Mouse (Mus musculus): Measurements from ENCODE around the gene Scn3b. TPM values are rescaled to one million over a fixed set of nuclear protein-coding genes. Genes with fewer than 3 reads are reported as not detected.
A peak's percentile ranks its signal among the peaks of the same experiment; 100 is the strongest.

Gene Scn3b
- total and polyA plus RNA-seq, 2 experiments from 2014 or later: 157 to 235 TPM

DNA sequence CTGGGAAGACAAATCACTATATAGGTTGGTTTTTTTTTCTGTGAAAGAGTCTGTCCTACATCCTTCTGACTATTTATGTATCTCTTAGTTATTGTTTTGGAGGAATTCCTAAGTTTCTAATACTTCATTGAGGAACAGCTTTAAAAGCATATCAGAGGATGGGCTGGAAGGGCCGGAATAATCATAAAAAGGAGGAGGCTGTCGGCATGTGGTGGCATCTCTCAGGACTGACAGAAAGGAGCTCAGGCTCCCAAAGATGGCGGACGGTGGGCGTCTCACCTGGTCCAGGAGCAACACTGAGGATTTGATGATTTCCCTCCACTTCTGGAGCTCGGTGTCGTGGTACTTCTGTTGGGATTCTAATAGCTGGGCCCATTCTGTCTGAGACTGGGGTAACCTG, 30.3 kb downstream of the Scn3b start:
- no peak overlapping the region for H3K4me3 ChIP-seq (ENCODE audit: low read depth, low read length)
- ATAC-seq (ENCODE audit: low FRiP score) (no peak), DNase-seq (ENCODE audit: low spot score) (no peak)
- TF ChIP-seq CTCF (IDR thresholded peaks at IDR 0.05): no peak
- H3K27ac ChIP-seq (ENCODE audit: low read depth, low read length): no peak overlapping the region
- H3K4me2 ChIP-seq (ENCODE audit: low read depth, low read length, poor library complexity, severe bottlenecking): no peak overlapping the region
- 97% methylated on average over 7 of the region's 7 CpGs for whole genome bisulfite sequencing
- no peaks in the 10 kb centered on the region for H3K9me3 ChIP-seq (ENCODE audit: low read length)
- no peaks in the 10 kb centered on the region for H3K4me1 ChIP-seq (ENCODE audit: insufficient read depth, low read length)
- H3K36me3 ChIP-seq (ENCODE audit: insufficient read depth, low read length): peaks cover 65% of the 10 kb centered on the region
- no peak overlapping the region for H3K9ac ChIP-seq (replicated peaks; ENCODE audit: low read length, poor library complexity, severe bottlenecking)
- H3K27me3 ChIP-seq (ENCODE audit: insufficient read depth, low read length): no peaks in the 10 kb centered on the region

DNA sequence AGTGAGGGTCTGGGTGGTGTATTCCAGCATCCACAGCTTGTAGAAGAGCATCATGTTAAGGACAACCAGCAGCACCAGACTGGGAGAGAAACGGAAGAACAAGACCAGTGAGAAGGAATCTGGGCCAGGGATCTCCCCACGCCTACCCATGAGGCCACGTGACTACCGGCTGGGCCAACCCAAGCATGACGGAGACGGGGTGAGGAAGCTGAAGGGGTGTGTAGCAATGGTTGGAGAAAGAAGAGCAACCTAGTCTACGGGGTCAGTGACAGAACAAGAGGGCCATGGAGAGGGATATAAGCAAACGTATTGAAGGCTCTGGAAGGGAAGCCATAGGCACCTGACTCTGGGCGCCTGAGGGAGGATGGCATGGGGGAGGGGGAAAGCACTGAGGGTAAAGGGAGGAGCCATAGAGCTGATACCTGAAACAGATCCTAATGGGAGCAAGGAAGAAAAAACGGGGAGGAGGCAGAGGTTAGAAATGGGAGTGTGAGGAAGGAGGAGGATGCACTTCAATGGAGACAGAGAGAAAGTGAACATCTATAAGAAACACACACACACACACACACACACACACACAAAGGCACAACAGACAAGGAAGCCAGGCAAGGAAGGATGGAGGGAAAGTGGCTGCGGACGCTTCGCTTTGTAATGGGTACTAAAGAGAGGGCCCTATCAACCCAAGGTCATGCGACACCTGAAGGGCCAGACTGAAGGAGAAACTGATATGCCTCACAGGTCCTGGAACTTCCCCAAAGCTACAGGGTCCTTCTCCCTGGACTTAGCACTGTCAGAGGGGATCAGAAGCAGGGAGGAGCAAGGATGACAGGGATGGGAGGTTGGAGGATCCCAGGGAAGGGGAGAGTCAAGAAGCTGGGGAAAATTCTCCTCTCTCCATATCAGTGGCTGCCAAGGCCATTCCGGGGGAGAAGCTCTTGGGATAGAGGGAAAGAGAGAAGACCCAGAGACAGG, 31.3 kb downstream of the Scn3b start:
- no peak overlapping the region for H3K4me3 ChIP-seq (ENCODE audit: low read depth, low read length)
- H3K36me3 ChIP-seq (ENCODE audit: insufficient read depth, low read length): peaks cover 72% of the 10 kb centered on the region
- ATAC-seq (ENCODE audit: low FRiP score): no peak

DNA sequence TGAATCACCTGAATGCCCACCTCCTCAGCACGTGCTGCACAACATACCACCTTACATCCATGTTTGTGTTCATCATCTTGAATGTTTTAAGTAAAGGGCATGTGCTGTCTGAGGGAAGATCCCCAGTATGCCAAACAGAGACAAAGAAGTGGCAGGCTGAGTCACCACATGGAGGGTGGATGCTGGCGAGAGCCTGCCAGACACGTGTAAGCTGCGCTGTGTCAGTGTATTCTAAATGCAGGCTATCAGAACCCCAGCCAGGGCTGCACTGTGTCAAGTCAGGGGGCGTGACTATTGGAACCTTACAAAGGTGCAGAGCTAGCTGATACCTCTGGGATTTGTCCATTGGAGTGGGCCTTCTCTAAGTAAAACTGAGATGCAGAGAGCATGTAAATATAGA, 32.5 kb downstream of the Scn3b start:
- Histone ChIP-seq H3K9ac (replicated peaks; ENCODE audit: low read length, poor library complexity, severe bottlenecking) (no peak overlapping the region), H3K27me3 (ENCODE audit: insufficient read depth, low read length) (no peaks in the 10 kb centered on the region), H3K4me2 (ENCODE audit: low read depth, low read length, poor library complexity, severe bottlenecking) (no peak overlapping the region), H3K27ac (ENCODE audit: low read depth, low read length) (no peak overlapping the region), H3K4me3 (ENCODE audit: low read depth, low read length) (no peak overlapping the region), H3K4me1 (ENCODE audit: insufficient read depth, low read length) (no peaks in the 10 kb centered on the region), H3K9me3 (ENCODE audit: low read length) (no peaks in the 10 kb centered on the region), H3K36me3 (ENCODE audit: insufficient read depth, low read length) (peaks cover 83% of the 10 kb centered on the region)
- ATAC-seq (ENCODE audit: low FRiP score): no peak
- DNase-seq (ENCODE audit: low spot score): no peak
- 89% methylated on average over 5 of the region's 5 CpGs for WGBS
- TF ChIP-seq CTCF (IDR thresholded peaks at IDR 0.05): no peak

More for the DNA sequence above, 31.3 kb downstream of the Scn3b start:
- no peaks in the 10 kb centered on the region for H3K4me1 ChIP-seq (ENCODE audit: insufficient read depth, low read length)
- H3K9ac ChIP-seq (replicated peaks; ENCODE audit: low read length, poor library complexity, severe bottlenecking): no peak overlapping the region
- H3K27me3 ChIP-seq (ENCODE audit: insufficient read depth, low read length): no peaks in the 10 kb centered on the region
- no peak for TF ChIP-seq CTCF (IDR thresholded peaks at IDR 0.05)
- H3K4me2 ChIP-seq (ENCODE audit: low read depth, low read length, poor library complexity, severe bottlenecking): no peak overlapping the region
- no peak for DNase-seq (ENCODE audit: low spot score)
- no peak overlapping the region for H3K27ac ChIP-seq (ENCODE audit: low read depth, low read length)
- WGBS: 89% methylated on average over 15 of the region's 15 CpGs
- H3K9me3 ChIP-seq (ENCODE audit: low read length): no peaks in the 10 kb centered on the region

DNA sequence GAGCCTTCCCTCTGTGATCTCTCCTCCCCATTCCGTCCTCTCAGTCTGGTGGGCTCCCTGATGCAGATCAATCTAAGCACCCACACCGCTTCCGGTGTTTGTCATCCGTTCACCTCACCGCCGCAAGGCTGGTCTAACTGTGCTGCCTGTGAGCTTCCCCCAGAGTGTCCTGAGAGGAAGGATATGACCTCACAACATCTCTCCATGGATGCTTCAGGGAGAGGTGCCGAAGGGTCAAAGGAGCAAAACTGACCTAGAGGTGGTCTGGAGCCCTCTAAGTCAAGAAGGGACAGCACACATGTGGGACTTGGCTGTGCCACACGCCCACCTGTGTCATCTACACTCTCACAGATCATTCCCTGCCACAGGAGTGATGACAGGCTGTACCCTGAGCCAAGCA, 33.4 kb downstream of the Scn3b start:
- H3K4me1 ChIP-seq (ENCODE audit: insufficient read depth, low read length): no peaks in the 10 kb centered on the region
- WGBS: 90% methylated on average over 8 of the region's 8 CpGs

DNA sequence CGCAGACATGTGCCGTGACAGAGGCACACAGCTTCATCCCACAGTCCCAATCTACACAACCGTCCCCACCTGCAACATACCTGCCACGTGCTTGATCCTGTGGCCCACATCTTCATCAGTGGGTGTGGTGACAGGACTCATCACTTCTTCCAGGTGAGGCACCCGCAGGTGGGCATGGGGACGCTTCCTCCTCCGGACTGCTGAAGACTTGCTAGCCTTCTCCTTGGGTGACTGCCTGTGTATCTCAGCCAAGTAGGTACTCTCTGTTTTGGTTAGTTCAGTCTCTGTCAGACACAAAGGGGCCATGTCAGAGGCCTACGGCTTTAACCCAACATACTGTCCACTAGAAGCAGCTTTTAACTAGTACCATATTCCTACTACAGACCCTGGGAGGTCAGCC, 35.2 kb downstream of the Scn3b start:
- H3K27ac ChIP-seq (ENCODE audit: low read depth, low read length): no peak overlapping the region
- H3K36me3 ChIP-seq (ENCODE audit: insufficient read depth, low read length): peaks cover 81% of the 10 kb centered on the region
- H3K4me2 ChIP-seq (ENCODE audit: low read depth, low read length, poor library complexity, severe bottlenecking): no peak overlapping the region
- no peak overlapping the region for H3K4me3 ChIP-seq (ENCODE audit: low read depth, low read length)
- no peaks in the 10 kb centered on the region for H3K27me3 ChIP-seq (ENCODE audit: insufficient read depth, low read length)
- ATAC-seq (ENCODE audit: low FRiP score) (no peak), DNase-seq (ENCODE audit: low spot score) (no peak)
- 98% methylated on average over 8 of the region's 8 CpGs for WGBS
- no peak overlapping the region for H3K9ac ChIP-seq (replicated peaks; ENCODE audit: low read length, poor library complexity, severe bottlenecking)
- TF ChIP-seq CTCF (IDR thresholded peaks at IDR 0.05): no peak
- H3K9me3 ChIP-seq (ENCODE audit: low read length): no peaks in the 10 kb centered on the region
- H3K4me1 ChIP-seq (ENCODE audit: insufficient read depth, low read length): no peaks in the 10 kb centered on the region

More for the DNA sequence above, 33.4 kb downstream of the Scn3b start:
- no peak overlapping the region for H3K4me2 ChIP-seq (ENCODE audit: low read depth, low read length, poor library complexity, severe bottlenecking)
- no peaks in the 10 kb centered on the region for H3K9me3 ChIP-seq (ENCODE audit: low read length)
- H3K36me3 ChIP-seq (ENCODE audit: insufficient read depth, low read length): peaks cover 84% of the 10 kb centered on the region
- no peak overlapping the region for H3K9ac ChIP-seq (replicated peaks; ENCODE audit: low read length, poor library complexity, severe bottlenecking)
- DNase-seq (ENCODE audit: low spot score) (no peak), ATAC-seq (ENCODE audit: low FRiP score) (no peak)
- H3K27ac ChIP-seq (ENCODE audit: low read depth, low read length): no peak overlapping the region
- TF ChIP-seq CTCF (IDR thresholded peaks at IDR 0.05): no peak
- no peaks in the 10 kb centered on the region for H3K27me3 ChIP-seq (ENCODE audit: insufficient read depth, low read length)
- H3K4me3 ChIP-seq (ENCODE audit: low read depth, low read length): no peak overlapping the region

DNA sequence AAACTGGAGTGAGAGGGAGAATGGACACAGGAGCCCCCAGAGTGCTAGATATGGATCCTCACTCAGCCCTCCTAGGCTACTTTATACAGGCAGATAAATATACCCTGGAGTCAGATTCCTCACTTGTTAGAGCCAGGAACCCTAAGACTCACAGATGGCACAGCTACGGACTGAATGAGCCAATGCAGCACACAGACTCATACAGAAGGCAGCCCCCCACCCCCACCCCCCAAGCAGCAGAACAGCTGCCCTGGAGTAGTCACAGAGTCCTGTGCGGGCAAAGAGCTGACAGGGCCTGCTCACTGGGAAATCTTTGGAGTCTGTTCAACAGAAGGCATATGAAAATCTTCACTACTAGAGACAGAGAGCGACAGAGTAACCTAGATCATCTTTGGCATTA, 38.3 kb downstream of the Scn3b start:
- H3K4me1 ChIP-seq (ENCODE audit: insufficient read depth, low read length): no peaks in the 10 kb centered on the region
- H3K27me3 ChIP-seq (ENCODE audit: insufficient read depth, low read length): no peaks in the 10 kb centered on the region
- peaks cover 76% of the 10 kb centered on the region for H3K36me3 ChIP-seq (ENCODE audit: insufficient read depth, low read length)
- DNase-seq (ENCODE audit: low spot score): peak; percentile 37
- no peak overlapping the region for H3K27ac ChIP-seq (ENCODE audit: low read depth, low read length)
- no peak for TF ChIP-seq CTCF (IDR thresholded peaks at IDR 0.05)
- H3K4me2 ChIP-seq (ENCODE audit: low read depth, low read length, poor library complexity, severe bottlenecking): no peak overlapping the region
- 73% methylated on average over 3 of the region's 3 CpGs for WGBS
- no peak overlapping the region for H3K4me3 ChIP-seq (ENCODE audit: low read depth, low read length)
- H3K9ac ChIP-seq (replicated peaks; ENCODE audit: low read length, poor library complexity, severe bottlenecking): no peak overlapping the region
- no peak for ATAC-seq (ENCODE audit: low FRiP score)
- H3K9me3 ChIP-seq (ENCODE audit: low read length): no peaks in the 10 kb centered on the region
